Mouse (Mus musculus) adrenal gland, adult 18-20 months (tissue): Measurements from ENCODE around the gene Isoc2a. TPM values are rescaled to one million over a fixed set of nuclear protein-coding genes. Genes with fewer than 3 reads are reported as not detected.
"Not testable (repeated sequence)": the region's sequence is repeated elsewhere in the genome, so short reads cannot be mapped to it uniquely, and the experiment has no call there.

Source experiments
- DNase-seq, 2 experiments: peaks; one replicate each; pipeline ENCODE4 v3.0.0; 2021 to 2022; ENCODE audit warnings: low spot score in 2 of 2
- long read RNA-seq, 2 experiments: library from polyadenylated mRNA; stranded (forward); transcript quantifications; one replicate each; pipeline ENCODE4 v2.0.0; 2021
- total RNA-seq, 2 experiments: library from RNA; stranded (reverse); gene quantifications; 1 replicate in 1 of 2; 2 replicates in 1 of 2; pipeline ENCODE4 v1.2.3; 2021

Isoc2a gene
- total RNA-seq = 10 to 100 TPM; 32.7 to 38.0 TPM
- long read RNA-seq, experiment 1, partial matches to known transcripts = 0 of 1 reads
- long read RNA-seq, experiment 1, other reads (novel, unspliced or antisense) = 1 of 1 reads
- long read RNA-seq, experiment 2, partial matches to known transcripts = 0 of 11 reads
- long read RNA-seq, experiment 2, other reads (novel, unspliced or antisense) = 11 of 11 reads

DNA sequence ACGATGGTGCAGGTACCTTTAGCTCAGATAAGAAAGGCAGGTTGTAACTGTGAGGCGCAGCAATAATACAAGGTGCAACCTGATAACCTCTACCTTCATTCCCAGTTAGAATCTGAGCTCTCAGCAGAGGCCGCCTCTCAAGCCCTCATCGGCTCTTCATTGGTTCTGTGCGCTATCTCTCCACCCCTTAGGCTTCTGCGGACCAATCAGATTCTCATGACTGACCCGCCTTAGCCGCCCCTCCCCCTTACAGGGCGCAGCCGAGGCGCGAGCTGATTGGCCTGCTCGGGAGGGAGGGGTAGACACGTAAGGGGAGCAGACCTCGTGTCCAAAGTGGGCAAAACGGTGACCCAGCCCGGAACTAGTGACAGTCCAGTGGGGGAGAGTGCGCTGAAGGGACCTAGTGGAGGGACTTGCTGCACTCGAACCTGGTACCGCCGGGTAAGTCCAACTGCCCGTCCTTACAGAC, at the start of gene Isoc2a:
Gene Isoc2a (plus strand): TSS at position 401 of the 469 bp plus-strand sequence.
- peak; percentile 75 to 77 for DNase-seq

GRCm38 (mm10) chr7:4830476-4830875, 46.5 kb upstream of the Isoc2a start:
- DNase-seq = no peak

- DNase-seq = no peak
Observed at GRCm38 (mm10) chr7:4835631-4836327, 41.2 kb upstream of the Isoc2a start.

DNA sequence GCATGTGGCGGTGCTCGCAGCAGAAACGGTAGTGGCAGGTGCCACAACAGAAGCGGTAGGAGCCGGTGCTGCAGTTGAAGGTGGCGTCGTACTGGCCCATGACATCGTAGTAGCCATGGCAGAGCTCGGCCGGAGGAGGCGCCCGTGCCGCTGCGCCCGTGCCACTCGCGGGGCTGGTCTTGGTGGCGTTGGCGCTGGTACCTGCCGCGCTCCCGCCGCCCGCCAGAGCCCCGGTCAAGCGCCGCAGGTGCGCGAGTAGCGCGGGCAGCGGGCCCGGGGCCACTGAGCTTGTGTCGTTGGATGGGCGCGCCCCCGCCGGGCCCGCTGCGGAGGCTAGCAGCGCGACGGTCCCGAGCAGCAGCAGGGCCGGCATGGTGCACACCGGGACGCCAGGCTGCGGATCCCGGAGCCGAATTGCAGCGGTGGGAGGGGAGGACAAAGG, 40.6 kb upstream of the Isoc2a start:
- DNase-seq = peak; percentile 54 to 61

GRCm38 (mm10) chr7:4837639-4838038, 39.3 kb upstream of the Isoc2a start:
- DNase-seq = no peak

DNA sequence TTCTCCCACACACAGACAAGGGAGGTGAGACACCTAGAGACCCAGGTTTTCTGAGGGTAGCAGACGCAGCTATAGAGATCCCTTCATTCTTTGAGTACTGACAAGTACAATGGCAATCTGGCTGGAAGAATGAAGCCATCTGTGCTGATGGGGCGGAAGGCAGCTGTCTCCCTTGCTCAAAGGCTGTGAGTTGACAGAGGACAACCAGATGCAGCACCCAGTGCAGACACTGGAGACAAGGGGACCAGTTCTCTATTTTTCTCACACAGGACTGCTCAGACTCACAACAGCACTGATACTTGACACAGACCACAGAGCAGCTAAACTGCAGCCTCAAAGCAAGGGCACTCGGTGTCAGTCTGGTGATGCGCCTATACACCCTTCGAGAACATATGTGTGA, 34.9 kb upstream of the Isoc2a start:
- no peak for DNase-seq

- no peak for DNase-seq
Observed at GRCm38 (mm10) chr7:4842634-4843131, 34.3 kb upstream of the Isoc2a start.

GRCm38 (mm10) chr7:4843604-4844244, 33.2 kb upstream of the Isoc2a start:
- no peak for DNase-seq

DNA sequence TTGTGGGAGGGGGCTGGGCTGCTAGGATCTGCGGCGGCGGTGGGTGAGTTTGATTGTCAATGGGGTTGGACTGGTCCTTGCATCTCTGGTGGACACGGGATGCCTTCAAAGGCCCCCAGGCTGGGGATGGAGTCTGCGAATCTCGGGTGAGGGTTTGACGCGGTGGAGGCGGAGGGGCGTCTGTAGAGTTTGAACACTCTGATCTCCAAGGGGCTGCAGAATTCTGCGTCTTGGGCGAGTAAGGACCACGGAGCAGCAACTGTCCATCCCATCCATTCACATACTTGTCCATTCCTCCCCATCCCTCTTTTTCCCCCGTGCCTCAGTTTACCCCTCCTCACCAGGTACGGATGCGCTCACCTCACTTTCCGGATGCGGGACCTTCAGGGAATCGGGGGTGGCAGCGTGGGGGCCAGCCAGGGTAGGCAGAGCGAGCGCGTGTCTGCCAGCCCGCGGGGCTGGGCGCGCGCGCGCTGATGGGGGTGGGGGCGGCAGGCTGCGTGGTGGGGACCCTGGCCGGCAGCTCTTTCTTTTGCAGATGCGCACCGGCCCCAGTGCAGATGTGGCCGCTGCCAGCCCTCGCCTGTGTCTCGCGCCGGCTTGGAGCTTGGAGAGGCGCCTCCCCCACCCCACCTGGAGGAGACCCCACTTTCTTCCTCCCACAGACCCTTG, 32.6 kb upstream of the Isoc2a start, which contains the start of gene Shisa7:
Gene Shisa7 (minus strand): TSS at position 452 of the 672 bp plus-strand sequence.
- DNase-seq = no peak

GRCm38 (mm10) chr7:4844917-4845309, 32.0 kb upstream of the Isoc2a start:
- DNase-seq = no peak

DNA sequence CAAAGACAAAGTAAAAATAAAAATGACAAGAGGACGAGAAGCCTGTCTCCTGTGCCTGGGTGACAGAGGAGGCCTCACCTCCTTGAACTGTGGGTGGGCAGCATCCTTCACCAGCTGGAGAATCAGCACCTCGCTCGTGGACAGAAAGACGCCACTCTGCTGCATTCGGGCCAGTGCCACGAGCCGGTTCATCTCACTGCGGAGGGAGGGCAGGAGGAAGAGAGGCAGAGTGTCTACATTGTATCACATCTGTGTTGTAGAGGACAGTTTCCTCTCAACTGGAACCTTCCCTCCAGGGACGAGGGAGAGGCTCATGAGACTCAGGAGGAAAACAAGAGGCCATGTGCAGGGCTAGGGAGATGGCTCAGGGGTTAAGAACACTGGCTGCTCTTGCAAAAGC, 27.6 kb upstream of the Isoc2a start:
- no peak for DNase-seq

DNA sequence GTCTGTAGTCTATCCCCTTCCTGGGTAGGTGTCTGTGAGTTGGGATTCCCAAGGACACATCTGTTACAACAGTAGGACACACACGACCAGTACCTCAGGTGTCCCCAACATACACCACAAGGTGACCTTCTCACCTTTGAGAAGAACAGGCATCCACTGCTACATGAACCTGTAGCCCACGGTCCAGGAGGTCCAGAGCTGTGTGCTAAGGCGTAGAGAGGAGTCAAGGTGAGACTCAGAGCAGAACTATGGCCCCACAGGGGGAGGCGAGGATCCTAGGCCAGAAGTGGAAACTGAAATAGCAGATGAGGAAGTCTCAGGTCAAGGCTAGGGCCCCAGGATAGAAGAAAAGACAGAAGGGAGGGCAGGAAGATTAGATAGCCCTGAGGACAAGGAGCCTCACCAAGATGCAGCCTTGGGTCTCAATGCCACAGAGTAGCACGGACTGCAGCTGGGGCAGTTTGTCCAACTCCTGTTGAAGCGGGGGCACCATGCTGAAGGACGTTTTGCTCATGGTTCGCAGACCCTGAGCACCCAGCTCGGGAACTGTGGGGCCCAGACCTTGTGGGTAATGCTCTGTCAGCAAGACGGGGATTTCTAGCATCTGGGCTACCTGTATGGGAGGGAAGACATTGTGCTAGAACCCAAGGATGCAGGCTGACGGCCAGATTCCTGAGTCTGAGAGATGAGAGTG, 26.2 kb upstream of the Isoc2a start:
- no peak for DNase-seq

DNA sequence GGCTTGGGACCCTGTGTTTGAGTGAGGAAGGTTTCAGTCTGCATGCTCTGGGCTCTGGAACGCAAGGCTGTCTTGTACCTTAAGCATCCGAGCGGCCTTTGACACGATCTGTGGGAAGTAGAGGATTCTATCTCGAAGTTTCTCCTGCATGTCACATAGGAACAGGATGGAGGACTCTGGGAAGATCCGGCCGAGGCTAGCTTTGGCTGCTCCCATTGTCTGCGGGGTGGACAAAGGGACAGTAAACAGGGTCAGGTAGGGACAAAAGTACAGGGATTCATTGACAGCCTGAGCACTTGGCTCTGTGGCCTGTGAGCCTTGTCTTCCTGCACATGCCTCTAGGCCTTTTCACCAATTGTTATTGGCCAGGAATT, 25.7 kb upstream of the Isoc2a start:
- DNase-seq = no peak

- no peak for DNase-seq
Observed at GRCm38 (mm10) chr7:4853613-4854012, 23.3 kb upstream of the Isoc2a start.

DNA sequence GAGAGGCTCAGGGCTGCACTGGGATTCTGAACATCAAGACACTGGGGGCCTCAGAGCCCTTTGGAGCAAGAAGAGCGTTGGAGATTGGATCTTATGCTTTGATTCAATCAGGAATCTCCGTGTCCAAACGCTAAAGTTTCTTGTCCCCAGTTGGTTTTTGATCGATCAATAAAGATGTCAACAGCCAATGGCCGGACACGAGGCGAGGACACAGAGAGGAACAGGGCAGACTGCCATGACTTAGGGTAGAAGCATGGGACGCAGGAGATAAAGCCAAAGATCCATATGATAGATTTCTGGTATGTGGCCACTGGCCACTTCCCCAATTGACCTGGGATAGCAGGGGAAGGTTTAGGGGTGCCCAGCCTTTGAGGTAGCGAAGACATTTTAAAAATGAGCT, 20.4 kb upstream of the Isoc2a start:
- no peak for DNase-seq

DNA sequence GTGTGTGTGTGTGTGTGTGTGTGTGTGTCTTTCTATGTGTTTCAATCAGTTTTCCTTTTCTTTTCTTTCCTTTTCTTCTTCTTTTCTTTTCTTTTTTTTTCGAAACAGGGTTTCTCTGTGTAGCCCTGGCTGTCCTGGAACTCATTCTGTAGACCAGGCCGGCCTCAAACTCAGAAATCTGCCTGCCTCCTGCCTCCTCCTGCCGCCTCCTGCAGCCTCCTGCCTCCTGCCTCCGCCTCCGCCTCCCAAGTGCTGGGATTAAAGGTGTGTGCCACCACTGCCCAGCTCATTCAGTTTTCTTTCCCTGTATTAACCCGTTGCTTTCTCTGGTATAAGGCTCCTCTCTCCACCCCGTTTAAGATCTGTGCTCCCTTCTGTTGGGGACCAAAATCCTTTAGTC, 19.6 kb upstream of the Isoc2a start:
- DNase-seq = no peak

- no peak for DNase-seq
Observed at GRCm38 (mm10) chr7:4859418-4859978, 17.5 kb upstream of the Isoc2a start.

- not testable (repeated sequence) for DNase-seq
Observed at GRCm38 (mm10) chr7:4860926-4861325, 16.0 kb upstream of the Isoc2a start.

- DNase-seq = peak; percentile 80 to 81
Observed at GRCm38 (mm10) chr7:4863041-4863440, 13.9 kb upstream of the Isoc2a start.

DNA sequence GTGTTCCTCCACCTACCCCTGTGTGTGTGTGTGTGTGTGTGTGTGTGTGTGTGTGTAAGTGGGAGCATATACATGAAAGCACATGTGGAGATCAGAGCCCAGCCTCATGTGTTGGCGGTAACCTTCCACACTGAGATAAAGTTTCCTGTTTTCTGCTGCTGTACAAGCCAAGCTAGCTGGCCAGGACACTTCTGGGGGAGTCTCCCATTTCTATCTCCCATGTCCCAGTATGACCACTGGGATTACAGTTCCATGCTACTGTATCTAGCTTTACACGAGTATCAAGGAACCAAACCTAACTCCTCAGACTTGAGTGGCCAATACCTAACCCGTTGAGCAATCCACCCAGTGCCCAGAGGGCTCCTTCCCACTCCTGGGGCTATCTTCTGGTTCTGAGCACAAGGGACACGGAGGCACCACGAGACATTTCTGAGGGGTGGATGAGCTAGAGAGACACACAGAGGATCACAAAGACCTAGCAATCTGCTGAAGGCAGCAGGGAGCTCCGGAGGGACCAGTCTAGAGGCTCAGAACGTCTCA, 13.3 kb upstream of the Isoc2a start:
- DNase-seq = no peak
